Mouse (Mus musculus): Measurements from ENCODE around the gene Lhfpl5.

Lhfpl5 gene

GRCm38 (mm10) chr17:28626937-28627336 is 51.5 kb downstream of the Lhfpl5 start:
- DNase-seq (ENCODE audit: low spot score in 2 of 2) = no peak

DNA sequence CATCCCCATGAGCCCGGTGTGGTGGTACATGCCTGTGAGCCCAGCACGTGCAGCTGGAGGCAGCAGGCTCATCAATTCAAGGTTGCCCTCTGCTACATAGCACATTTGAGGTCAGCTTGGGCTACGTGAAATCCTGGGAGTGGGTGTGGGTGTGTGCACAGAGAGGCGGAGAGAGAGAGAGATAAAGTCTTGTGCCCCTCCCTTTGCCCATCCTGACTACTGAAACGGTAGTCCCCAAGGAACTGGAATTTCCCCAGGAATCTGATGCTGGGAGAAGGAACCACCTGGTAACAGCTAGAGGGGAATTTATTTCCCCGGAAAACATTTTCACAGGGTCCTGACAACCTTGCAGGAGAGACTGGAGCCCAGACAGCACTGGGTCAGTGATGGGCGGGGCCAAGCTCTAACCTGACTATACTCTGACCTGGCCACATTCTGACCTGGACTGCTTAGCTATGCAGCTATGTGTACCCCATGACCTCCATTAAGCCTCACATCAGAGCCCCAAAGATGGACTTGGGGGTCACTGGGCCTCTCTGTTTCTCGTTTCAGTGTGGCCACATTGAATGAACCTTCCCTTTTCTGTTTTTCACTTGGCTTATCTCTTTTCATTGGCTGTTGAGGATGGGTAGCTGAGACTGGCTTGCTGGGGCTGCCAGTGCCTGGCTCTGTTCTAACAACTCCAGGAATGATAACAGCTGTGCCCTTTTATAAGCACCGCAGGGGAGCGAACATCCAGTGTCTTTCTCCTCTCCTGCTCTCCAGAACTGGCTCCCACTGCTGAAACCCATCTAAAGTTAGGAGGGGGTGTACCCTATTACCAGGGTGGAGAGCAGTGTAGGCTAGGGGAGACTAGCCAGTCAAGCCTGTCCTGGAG is 53.0 kb downstream of the Lhfpl5 start:
- no peak for DNase-seq (ENCODE audit: low spot score in 2 of 2)

- DNase-seq (ENCODE audit: low spot score in 2 of 2) = no peak
These were observed 53.7 kb downstream of the Lhfpl5 start for GRCm38 (mm10) chr17:28629125-28629524.

All from spleen, postnatal 14 days (tissue).